Mouse (Mus musculus) intestine, postnatal 0 days (tissue): ENCODE data around the gene Ptpn7. TPM values are rescaled to one million over a fixed set of nuclear protein-coding genes. Genes with fewer than 3 reads are reported as not detected.

Source experiments
- ATAC-seq: fragments of 200-750 bp; cut with Nextera tagmentation; 2 replicates; pipeline ENCODE4 v1.8.0; 2017; ENCODE audit warnings: mild to moderate bottlenecking, moderate TSS enrichment, moderate library complexity
- H3K27ac ChIP-seq: fragments of 300-500 bp; sonication (generic); 2 replicates; pipeline ENCODE4 v1.5.1; 2014; ENCODE audit warnings: mild to moderate bottlenecking, low read depth, low read length, moderate library complexity
- H3K27me3 ChIP-seq: fragments of 300-500 bp; sonication (generic); replicated peaks from 2 replicates; pipeline ENCODE4 v1.6.1; 2014; ENCODE audit warnings: low read length, mixed read lengths; ENCODE audit not compliant: control insufficient read depth, insufficient read depth
- H3K36me3 ChIP-seq: fragments of 300-500 bp; sonication (generic); 2 replicates; pipeline ENCODE4 v1.6.1; 2014; ENCODE audit warnings: mild to moderate bottlenecking, moderate library complexity; ENCODE audit not compliant: control insufficient read depth, insufficient read depth
- H3K4me1 ChIP-seq: fragments of 300-500 bp; sonication (generic); replicated peaks from 2 replicates; pipeline ENCODE4 v1.6.1; 2014; ENCODE audit warnings: antibody characterized with exemption, low read length, mixed read lengths; ENCODE audit not compliant: control insufficient read depth, insufficient read depth
- H3K4me2 ChIP-seq: fragments of 300-500 bp; sonication (generic); replicated peaks from 2 replicates; pipeline ENCODE4 v1.6.1; 2014; ENCODE audit warnings: low read depth, mild to moderate bottlenecking, moderate library complexity
- H3K4me3 ChIP-seq: fragments of 300-500 bp; sonication (generic); 2 replicates; pipeline ENCODE4 v1.5.1; 2014; ENCODE audit warnings: low read depth, low read length
- H3K9ac ChIP-seq: fragments of 300-500 bp; sonication (generic); 2 replicates; pipeline ENCODE4 v1.6.1; 2014; ENCODE audit warnings: mild to moderate bottlenecking, low read depth, low read length
- H3K9me3 ChIP-seq: fragments of 300-500 bp; sonication (generic); 2 replicates; pipeline ENCODE4 v1.6.1; 2016; ENCODE audit warnings: mixed run types; ENCODE audit not compliant: control insufficient read depth
- CTCF ChIP-seq: sonication (generic); IDR thresholded peaks from 2 replicates; pipeline ENCODE4 v1.5.1; 2016; ENCODE audit warnings: low read depth, mild to moderate bottlenecking, control low read depth, antibody characterized with exemption, moderate library complexity
- WGBS: fragments of 180-500 bp; shearing (Covaris S2); extraction: QIAGEN DNeasy Blood & Tissue Kit; methylation state at CpG from one replicate; pipeline ENCODE4 v1.1.7; 2014; 5-methylcytosine and 5-hydroxymethylcytosine counted together
- polyA plus RNA-seq: library from polyadenylated mRNA; unstranded; fragments of >200 nt; fragmentation: Nextera tagmentation; extraction: Ambion mirVana; gene quantifications from 2 replicates; pipeline ENCODE4 v1.2.1, GENCODE M21; 2015

Gene Ptpn7
- polyA plus RNA-seq: 0.73 and 0.76 TPM in 2 replicates

DNA sequence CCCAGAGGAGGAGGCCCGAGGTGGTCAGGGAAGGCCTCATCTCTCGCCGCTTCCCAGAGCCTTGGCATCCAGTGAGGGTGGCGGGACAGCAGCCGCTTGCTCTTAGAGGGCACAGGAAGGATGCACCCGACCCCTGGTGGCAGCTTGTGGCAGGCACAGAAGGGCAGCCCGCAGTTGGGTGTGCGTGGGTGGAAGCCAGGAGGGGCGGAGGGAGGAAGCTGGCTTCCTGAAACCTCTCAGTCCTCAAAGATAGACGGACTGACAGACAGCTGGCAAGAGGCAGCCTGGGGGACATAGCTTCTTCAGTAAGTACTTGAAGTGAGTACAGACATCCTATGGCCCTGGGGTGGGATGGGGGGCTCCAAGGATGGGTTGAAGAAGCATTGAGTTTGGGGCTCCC is at the start of gene Ptpn7:
Gene Ptpn7 (plus strand): TSS at position 228 of the 400 bp plus-strand sequence.
- H3K27me3 ChIP-seq: peaks cover 8% of the 10 kb centered on the region; the same call in 1 of the 2 replicates
- H3K27ac ChIP-seq: no peak within 1 kb of the TSS
- WGBS: 33% methylated on average over 10 of the region's 10 CpGs
- TF ChIP-seq CTCF: peak; percentile 79
- peak; percentile 41; the same call in 1 of the 2 replicates for ATAC-seq
- no peaks in the 10 kb centered on the region for H3K9me3 ChIP-seq
- H3K9ac ChIP-seq: no peak within 1 kb of the TSS
- H3K36me3 ChIP-seq: no peaks in the 10 kb centered on the region
- no peaks in the 10 kb centered on the region for H3K4me1 ChIP-seq
- H3K4me2 ChIP-seq: no peak within 1 kb of the TSS
- H3K4me3 ChIP-seq: no peak within 1 kb of the TSS

DNA sequence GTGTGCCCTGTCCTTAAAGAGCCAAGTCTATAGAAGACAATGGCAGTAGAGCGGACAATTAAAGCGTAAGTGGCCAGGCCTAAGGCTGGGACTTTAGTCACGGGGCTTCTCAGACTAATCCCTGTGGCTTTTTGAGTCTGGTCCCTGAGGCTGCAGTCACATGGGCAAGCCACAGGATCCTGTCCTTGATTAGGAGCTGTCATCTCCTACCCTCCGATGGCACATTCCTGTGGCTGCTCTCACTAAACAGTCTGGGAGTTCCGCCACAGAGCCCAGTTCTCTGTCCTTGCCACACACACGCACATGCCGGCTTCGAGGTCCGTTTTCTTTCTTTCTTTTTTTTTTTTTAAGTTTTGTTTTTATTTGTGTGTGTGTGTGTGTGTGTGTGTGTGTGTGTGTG is 49.0 kb upstream of the Ptpn7 start:
- H3K4me1 ChIP-seq: no peaks in the 10 kb centered on the region
- no peak overlapping the region for H3K27ac ChIP-seq
- H3K9me3 ChIP-seq: no peaks in the 10 kb centered on the region
- peaks cover 9% of the 10 kb centered on the region for H3K27me3 ChIP-seq
- H3K9ac ChIP-seq: no peak overlapping the region
- no peak overlapping the region for H3K4me2 ChIP-seq
- ATAC-seq: no peak
- H3K36me3 ChIP-seq: no peaks in the 10 kb centered on the region
- no peak for TF ChIP-seq CTCF
- H3K4me3 ChIP-seq: no peak overlapping the region
- 82% methylated on average over 9 of the region's 9 CpGs for WGBS

DNA sequence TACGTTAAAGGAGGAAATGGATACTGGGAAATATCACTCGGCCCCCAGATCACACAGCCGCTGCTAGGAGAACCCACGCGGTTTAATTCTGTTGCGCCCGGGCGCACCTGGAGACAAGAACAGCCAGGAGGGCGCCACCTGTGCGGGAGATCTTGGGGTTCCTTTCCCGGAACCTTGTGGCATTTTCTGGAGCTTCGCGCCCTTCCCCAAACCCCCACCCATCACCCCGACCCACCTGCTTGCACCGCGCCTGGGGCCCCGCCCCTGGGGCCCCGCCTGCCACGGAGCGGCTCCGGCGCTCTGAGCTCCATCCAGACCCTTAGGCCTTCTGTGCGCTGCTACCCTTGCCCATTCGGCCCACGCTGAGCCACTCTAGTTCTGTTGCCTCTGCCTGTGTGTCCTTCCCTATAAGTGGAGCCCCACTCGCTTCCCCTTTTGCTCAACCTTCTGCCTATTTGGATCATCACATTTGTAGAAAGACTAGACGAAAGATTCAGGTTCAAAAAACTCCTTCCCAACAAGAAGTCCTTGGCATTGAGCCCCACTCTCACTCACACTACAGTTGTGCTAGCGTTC is 47.1 kb upstream of the Ptpn7 start:
- Histone ChIP-seq H3K27me3 (peaks cover 9% of the 10 kb centered on the region), H3K9ac (no peak overlapping the region), H3K27ac (no peak overlapping the region), H3K4me1 (no peaks in the 10 kb centered on the region), H3K4me2 (no peak overlapping the region), H3K36me3 (no peaks in the 10 kb centered on the region), H3K9me3 (no peaks in the 10 kb centered on the region), H3K4me3 (no peak overlapping the region)
- no peak for TF ChIP-seq CTCF
- 13% methylated on average over 28 of the region's 28 CpGs for WGBS
- ATAC-seq: no peak

DNA sequence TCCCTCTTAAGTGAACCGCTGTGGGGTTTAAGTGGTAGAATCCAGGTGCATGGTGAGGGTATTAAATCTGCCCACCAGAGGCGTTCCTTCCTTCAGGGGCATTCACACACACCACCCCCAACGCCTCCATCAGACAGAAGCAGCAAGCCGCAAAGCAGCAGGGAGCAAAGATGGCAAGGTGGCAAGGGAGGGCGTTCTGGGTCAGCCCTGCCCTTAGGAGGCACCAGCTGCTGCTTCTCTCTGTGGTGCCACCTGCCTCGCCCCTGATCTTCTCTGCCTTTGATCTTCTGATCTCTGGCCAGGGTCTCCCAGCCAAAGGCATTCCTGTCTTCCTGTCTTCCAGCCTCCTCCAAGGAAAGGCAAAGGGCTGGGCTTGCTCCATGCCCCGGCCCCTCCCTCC is 46.5 kb upstream of the Ptpn7 start:
- TF ChIP-seq CTCF: no peak
- Histone ChIP-seq H3K27ac (no peak overlapping the region), H3K9me3 (no peaks in the 10 kb centered on the region), H3K9ac (no peak overlapping the region), H3K27me3 (peaks cover 9% of the 10 kb centered on the region), H3K4me2 (no peak overlapping the region), H3K4me3 (no peak overlapping the region), H3K4me1 (no peaks in the 10 kb centered on the region), H3K36me3 (no peaks in the 10 kb centered on the region)
- WGBS: 27% methylated on average over 7 of the region's 7 CpGs
- ATAC-seq: no peak

DNA sequence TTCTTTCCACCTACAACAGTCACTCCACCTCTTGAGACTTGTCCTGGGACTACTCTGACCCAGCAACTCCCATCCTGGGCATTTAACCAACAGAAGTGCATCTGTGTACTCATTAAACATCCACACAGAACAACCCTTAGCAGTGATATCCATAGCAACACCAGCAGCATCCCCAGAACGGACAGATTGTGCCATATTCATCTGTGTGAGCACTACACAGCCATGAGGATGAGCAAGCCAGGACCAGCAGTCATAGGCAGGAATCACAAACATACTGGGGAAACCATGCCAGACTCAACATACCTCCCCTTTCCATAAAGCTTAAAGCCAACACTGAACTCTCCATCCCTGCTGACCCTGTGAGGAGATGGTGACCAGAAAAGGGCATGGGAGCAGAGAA is 45.1 kb upstream of the Ptpn7 start:
- TF ChIP-seq CTCF: no peak
- Histone ChIP-seq H3K4me3 (no peak overlapping the region), H3K27ac (no peak overlapping the region), H3K9me3 (no peaks in the 10 kb centered on the region), H3K4me1 (no peaks in the 10 kb centered on the region), H3K4me2 (no peak overlapping the region), H3K27me3 (peaks cover 9% of the 10 kb centered on the region), H3K9ac (no peak overlapping the region), H3K36me3 (no peaks in the 10 kb centered on the region)
- ATAC-seq: no peak
- 51% methylated on average over 1 of the region's 1 CpGs for WGBS

DNA sequence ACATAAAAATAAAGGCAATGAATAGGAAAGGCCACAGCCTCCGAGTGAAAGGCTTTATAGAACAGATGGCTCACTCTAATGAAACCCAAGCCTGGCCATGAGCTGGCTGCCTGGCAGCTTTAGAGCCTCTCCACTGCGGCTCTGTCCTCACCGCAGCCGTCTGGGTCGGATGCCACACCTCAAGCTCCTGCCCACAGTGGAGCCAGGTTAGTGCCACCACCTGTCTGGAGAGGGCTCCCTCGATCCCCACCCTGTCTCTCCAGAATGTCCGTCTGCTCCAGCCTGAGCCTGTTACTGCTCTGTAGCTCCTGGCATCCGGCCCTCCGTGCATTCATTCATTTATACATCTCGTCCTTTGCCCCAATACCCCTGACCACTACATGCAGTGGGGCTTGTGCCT is 42.9 kb upstream of the Ptpn7 start:
- Histone ChIP-seq H3K9ac (no peak overlapping the region), H3K4me2 (no peak overlapping the region), H3K27me3 (peaks cover 9% of the 10 kb centered on the region), H3K36me3 (no peaks in the 10 kb centered on the region), H3K9me3 (no peaks in the 10 kb centered on the region), H3K4me3 (no peak overlapping the region), H3K4me1 (no peaks in the 10 kb centered on the region), H3K27ac (no peak overlapping the region)
- TF ChIP-seq CTCF: no peak
- WGBS: 76% methylated on average over 10 of the region's 10 CpGs
- ATAC-seq: no peak
